Mouse (Mus musculus) bone marrow macrophage, adult 2 months (primary cell): ENCODE measurements around the gene Cptp. TPM values are rescaled to one million over a fixed set of nuclear protein-coding genes. Genes with fewer than 3 reads are reported as not detected.

Source experiments
- H3K27ac ChIP-seq: 2 replicates; pipeline ENCODE4 v1.5.1; 2012; ENCODE audit warnings: low read depth, low read length; ENCODE audit not compliant: insufficient read depth
- H3K4me1 ChIP-seq: 2 replicates; pipeline ENCODE4 v1.6.1; 2012; ENCODE audit warnings: low read length; ENCODE audit not compliant: control insufficient read depth, insufficient read depth
- H3K4me3 ChIP-seq: 2 replicates; pipeline ENCODE4 v1.5.1; 2012; ENCODE audit warnings: mild to moderate bottlenecking, low read length, moderate library complexity; ENCODE audit not compliant: insufficient read depth
- CTCF ChIP-seq: IDR thresholded peaks from 2 replicates; pipeline ENCODE4 v1.5.1; 2012; ENCODE audit warnings: low read depth, mild to moderate bottlenecking, low read length, moderate library complexity
- POLR2A ChIP-seq: IDR thresholded peaks from 2 replicates; pipeline ENCODE4 v1.6.1; 2012; ENCODE audit warnings: mild to moderate bottlenecking, low read depth, low read length, borderline replicate concordance
- polyA plus RNA-seq: library from polyadenylated mRNA; stranded (reverse); fragments of >200 nt; gene quantifications from 2 replicates; pipeline ENCODE4 v1.2.4, GENCODE M21; 2012; ENCODE audit not compliant: missing spikeins, insufficient read depth, insufficient read length

Cptp gene
- polyA plus RNA-seq, 1 experiment = 13.9 TPM

DNA sequence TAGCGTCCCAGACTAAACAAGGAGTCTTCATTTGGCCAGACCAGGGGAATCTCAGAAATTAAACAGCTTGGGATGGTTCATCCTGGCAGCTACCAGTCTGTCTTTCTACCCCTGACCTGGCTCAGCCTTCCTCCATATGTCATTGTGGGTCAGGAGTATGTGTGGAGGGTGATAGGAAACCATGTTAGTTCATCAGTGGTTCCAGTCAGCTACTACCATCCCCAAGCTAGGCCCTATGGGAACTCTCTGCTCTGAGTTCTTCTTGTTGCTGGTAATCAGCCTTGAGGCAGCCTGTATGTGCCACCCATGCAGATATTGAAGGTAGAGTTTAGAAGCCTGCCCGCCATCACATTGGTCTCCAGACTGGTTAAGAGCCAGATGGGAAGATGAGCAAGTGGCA, 29.1 kb upstream of the Cptp start:
- Histone ChIP-seq H3K4me1 (peaks cover 30% of the 10 kb centered on the region), H3K4me3 (no peak overlapping the region), H3K27ac (no peak overlapping the region)
- TF ChIP-seq POLR2A (no peak), CTCF (no peak)

DNA sequence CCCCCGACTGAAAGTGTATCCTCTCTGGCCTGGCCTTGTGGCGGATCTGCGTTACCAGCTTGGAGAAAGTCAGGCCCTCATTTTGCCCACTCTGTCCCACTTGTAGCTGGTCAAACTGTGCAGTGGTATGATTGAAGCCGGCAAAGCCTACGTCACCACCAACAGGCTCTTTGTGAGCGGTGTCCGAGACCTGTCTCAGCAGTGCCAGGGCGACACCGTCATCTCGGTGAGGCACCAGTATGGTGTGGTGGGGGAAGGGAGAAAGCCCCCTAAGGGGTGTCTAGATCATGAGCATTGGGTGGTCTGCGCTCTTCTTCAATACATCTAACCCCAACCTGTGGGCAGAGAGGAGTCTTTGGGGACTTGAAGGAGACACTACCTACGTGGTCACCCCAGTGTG, 27.2 kb upstream of the Cptp start:
- H3K27ac ChIP-seq = no peak overlapping the region
- H3K4me1 ChIP-seq = peaks cover 33% of the 10 kb centered on the region
- H3K4me3 ChIP-seq = no peak overlapping the region
- TF ChIP-seq CTCF = no peak

DNA sequence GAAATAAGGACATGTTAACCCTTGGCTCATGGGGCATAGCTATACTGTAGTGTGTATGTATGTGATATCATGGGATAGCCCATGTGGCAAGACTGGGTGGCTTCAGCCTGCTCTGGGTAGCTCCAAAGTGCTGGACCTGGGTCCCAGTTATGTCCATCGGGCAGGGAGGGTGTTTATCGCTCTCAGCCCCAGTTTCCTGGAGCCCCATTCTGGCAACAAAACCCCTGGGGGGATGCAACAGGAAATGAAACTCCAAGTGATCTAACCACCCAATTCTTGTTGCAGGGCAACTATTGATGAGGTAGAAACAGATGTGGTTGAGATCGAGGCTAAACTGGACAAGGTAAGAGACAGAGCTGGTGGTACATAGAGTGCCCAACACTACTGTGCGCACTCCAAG, 26.6 kb upstream of the Cptp start:
- TF ChIP-seq CTCF (no peak), POLR2A (no peak)
- Histone ChIP-seq H3K4me3 (no peak overlapping the region), H3K27ac (no peak overlapping the region)

DNA sequence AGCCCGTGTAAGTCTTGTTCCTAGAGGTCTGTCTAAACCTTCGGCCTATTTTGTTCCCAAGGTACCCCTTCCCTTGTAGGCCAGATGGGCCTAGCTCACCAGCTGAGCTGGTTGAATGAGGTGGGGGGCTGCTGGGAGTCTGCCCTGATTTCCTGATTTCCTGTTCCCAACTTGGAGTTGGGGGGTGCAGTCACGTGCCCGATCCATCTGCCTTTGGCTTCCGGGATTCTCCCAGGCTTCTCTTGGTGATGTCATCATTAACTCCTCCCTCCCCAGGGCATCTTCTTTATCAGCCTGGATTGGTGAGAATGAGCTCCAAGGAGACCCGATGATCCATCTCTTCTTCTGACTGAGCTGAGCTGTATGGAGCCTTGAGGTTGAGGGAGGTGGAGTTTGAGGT, 26.0 kb upstream of the Cptp start:
- H3K4me3 ChIP-seq = no peak overlapping the region
- TF ChIP-seq CTCF (no peak), POLR2A (no peak)
- peaks cover 30% of the 10 kb centered on the region for H3K4me1 ChIP-seq
- H3K27ac ChIP-seq = no peak overlapping the region

More for the DNA sequence above, 26.6 kb upstream of the Cptp start:
- H3K4me1 ChIP-seq = peaks cover 30% of the 10 kb centered on the region

DNA sequence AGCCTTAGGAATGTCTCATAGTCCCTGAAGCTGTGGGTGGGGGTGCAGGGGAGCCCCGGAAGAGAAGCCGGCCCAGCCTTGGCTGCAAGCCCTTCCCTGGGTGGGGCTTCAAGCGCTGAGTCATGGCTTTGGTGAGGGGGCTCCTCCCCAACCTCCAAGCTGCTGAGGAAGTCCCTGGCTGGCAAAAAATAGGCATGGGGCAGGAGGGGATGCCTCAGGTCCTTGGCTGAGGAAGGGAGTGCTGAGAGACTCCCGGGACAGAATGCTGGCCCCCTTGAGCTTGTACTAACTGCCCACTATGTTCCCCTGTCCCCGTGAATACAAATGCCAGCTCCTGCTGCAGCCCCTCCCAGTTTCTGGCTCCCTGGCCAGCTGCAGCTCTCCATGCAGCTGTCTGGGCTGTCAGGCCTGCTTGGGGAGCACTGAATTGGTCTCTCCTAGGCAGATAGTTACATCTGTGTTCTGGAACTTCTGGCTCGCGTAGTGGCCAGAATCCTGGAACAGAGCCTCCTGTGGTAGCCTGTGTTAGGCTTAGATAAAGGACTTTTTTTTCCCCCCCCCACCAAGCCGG, 25.2 kb upstream of the Cptp start:
- H3K4me1 ChIP-seq = peaks cover 30% of the 10 kb centered on the region
- H3K27ac ChIP-seq = peak overlapping the region; percentile 38
- no peak for TF ChIP-seq CTCF
- TF ChIP-seq POLR2A = no peak

DNA sequence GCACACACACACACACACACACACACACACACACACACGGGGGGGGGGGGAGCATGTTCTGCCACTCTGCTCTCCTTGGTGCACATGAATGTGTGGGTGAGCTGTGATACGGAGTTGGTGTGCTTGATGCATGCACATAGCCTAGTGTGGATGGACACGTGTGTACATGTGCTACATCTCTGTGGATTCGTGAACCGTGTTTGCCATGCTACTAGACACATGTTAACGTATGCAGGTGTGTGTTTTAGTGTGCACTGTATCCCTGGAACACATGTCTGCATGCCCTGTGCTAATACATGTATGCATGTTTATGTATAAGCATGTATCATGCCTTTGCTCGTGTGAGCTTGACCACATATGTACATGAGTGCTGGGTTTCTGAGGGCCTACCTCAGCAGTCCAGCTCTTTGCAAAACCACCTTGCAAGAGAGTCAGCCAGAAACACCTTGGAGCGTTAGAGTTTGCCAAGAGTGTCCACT, 24.0 kb upstream of the Cptp start:
- H3K4me1 ChIP-seq = peaks cover 30% of the 10 kb centered on the region
- H3K4me3 ChIP-seq = peak overlapping the region; percentile 88
- no peak overlapping the region for H3K27ac ChIP-seq
- no peak for TF ChIP-seq CTCF

More for the DNA sequence above, 25.2 kb upstream of the Cptp start:
- H3K4me3 ChIP-seq = peak overlapping the region; percentile 31

DNA sequence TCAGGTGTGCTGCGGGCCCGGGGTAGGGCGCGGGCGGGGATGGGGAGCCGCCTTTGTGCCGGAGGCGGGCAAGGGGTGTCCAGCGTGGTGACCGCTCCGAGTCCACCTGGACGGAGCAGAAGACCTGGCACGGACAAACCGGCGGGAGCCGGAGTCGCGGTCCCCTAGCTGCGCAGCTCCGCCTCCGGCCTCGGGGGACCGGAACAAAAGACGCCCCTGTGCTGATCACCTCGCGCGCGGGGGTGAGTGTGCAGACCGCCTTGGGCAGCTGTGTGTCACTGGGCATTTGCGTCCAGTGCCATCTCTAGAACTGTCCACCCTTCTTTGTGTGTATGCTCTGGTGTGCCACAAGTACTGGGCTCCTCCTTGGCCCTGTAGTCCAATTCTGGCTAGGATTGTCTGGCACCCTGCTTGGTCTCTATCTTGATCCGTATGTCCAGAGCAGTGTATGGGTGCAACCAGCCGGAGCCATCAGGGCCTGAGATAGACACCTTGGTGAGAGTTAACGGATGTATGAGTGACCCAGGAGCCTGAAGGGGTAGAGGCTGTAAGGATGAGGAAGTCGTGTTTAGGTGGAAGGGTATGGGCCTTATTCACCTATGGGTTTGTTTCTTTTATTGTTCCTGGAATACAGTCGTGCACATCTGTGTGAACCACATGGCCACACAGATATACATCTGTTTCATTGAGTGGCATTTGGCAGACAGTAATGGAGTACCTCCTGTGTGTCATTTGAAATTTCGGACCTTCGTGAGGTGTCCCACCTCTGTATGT, 23.4 kb upstream of the Cptp start:
- TF ChIP-seq POLR2A (no peak), CTCF (no peak)
- H3K4me1 ChIP-seq = peaks cover 30% of the 10 kb centered on the region
- H3K4me3 ChIP-seq = peak overlapping the region; percentile 88
- H3K27ac ChIP-seq = peak overlapping the region; percentile 18; the same call in 1 of the 2 replicates

DNA sequence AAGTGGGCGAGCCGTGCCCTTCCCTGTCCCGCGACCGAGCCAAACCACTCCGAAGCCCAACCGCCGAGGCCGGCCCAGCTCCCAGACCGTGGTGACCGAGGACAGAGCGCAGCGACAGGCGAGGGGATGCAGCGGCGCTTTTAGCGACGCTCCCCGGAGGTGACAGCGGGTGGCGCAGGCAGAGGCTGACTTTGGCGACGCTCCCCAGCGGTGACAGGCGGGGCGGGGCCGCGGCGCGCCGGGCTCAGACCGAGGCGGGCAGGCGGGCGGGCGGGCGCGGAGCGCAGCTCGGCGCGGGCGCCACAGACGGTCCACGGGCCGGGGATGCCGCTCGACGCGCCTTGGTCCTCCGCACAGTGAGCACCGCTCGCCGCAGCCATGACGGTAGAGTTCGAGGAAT, 22.8 kb upstream of the Cptp start:
- Histone ChIP-seq H3K27ac (peak overlapping the region; percentile 89), H3K4me3 (peak overlapping the region; percentile 88), H3K4me1 (peaks cover 30% of the 10 kb centered on the region)
- no peak for TF ChIP-seq CTCF
- no peak for TF ChIP-seq POLR2A

DNA sequence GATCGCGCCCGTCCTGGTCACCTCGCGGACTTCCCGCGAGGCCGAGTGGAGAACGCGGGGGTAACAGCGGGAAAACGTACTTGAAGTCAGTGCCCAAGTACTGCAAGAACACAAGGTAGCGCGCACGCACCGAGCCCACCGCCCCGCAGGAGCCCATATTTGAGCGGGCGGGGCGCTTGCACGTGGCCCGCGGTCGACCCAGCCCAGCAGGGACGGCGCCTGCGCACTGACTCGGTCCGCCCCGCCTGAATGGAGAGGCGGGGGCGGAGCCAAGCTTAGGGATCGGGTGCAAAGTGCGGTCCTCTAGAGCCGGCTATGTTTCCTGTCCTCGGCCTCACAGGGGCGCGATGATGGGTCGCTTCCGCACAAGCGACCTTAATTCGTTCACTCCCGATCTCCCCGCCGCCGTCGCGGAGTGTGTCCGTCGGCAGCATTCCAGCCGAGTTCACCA, 22.3 kb upstream of the Cptp start, which contains the start of the genes Pusl1 and Acap3:
TSS of gene Pusl1 (minus strand) at position 231 of the 451 bp plus-strand sequence.
TSS of gene Acap3 (plus strand) at position 272 of the 451 bp plus-strand sequence.
- H3K4me1 ChIP-seq = peaks cover 30% of the 10 kb centered on the region
- H3K4me3 ChIP-seq = peak within 1 kb of the TSS; percentile 88
- H3K27ac ChIP-seq = peak within 1 kb of the TSS; percentile 89
- TF ChIP-seq CTCF = no peak
- TF ChIP-seq POLR2A = no peak; the same call in 1 of the 2 replicates

DNA sequence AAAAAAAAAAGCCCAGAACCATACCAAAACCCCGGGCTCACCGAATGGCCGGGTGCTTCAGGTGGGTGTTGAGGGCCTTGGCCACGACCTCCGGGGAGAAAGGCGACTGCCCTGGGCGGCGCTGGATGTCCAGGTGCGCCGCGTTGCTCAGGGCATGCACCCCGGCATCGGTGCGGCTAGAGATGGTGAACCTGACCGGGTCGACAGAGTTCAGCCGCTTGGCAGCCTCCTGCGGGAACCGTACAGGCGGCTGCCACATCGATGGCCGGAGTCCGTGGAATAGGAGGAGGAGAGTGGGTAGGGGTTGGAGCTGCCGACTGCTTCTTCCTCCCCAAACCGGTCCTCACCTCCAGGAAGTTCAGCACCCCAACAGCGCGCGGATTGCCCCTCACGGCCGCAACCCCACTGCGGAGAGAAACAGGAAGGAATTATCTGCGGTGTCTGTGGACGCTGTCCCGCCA, 21.8 kb upstream of the Cptp start:
- Histone ChIP-seq H3K4me1 (peaks cover 28% of the 10 kb centered on the region), H3K27ac (no peak overlapping the region), H3K4me3 (peak overlapping the region; percentile 88)
- TF ChIP-seq POLR2A = no peak
- TF ChIP-seq CTCF = no peak
